Mouse (Mus musculus) gastrocnemius, postnatal 36 days (tissue): ENCODE data around the gene Zfp541. TPM values are rescaled to one million over a fixed set of nuclear protein-coding genes. Genes with fewer than 3 reads are reported as not detected.

Experiments
- DNase-seq, 2 experiments: peaks; one replicate each; pipeline ENCODE4 v3.0.0; 2022
- intact Hi-C: fragments of 180-260 bp; cut with DNase I; formaldehyde crosslinking; loops from one replicate; pipeline ENCODE4 v1.15.1; 2025
- total RNA-seq, 2 experiments: library from RNA; stranded (reverse); gene quantifications; 2 replicates each; pipeline ENCODE4 v1.2.3; 2021

The Zfp541 gene
- total RNA-seq, 2 experiments from 2014 or later, result not detected

DNA sequence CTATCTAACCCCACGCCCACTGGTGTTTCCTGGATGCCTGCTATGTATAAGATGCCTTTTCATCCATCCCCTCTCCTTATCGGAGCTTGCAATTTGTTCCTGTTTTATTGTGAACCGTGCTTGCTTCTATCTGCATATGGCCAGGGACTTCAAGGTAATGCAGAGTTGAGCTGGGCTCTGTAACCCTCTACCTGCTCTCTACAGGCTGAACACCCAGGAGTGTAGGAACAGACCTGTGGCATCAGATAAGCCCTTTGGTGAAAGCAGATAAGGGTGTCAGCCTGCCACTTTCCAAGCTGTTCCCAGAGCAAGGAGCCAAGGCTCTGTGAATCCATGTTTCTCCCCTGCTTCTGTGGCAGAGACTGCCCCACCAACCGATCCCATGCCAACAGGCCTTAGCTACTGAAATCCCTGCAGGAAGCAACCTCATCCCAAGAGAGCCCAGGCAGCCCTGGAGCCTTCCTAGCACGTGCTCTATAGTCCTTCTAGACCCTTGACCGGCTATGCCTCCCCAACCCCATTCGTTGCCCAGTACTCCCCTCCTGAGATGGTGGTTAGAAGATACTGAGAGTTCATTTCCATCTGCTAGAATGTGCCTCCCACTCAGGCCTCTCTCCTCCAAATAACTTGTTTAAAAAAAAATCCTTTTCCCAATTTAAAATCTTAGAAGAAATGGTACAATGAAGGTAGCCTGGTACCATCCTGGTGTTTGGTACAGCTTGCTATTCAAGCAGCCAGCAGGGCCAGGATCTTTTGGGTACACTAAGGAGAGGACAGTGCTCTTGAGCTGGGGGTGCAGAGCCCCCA, 49.9 kb downstream of the Zfp541 start:
- intact Hi-C loops, result no loop called here
- no peak for DNase-seq

DNA sequence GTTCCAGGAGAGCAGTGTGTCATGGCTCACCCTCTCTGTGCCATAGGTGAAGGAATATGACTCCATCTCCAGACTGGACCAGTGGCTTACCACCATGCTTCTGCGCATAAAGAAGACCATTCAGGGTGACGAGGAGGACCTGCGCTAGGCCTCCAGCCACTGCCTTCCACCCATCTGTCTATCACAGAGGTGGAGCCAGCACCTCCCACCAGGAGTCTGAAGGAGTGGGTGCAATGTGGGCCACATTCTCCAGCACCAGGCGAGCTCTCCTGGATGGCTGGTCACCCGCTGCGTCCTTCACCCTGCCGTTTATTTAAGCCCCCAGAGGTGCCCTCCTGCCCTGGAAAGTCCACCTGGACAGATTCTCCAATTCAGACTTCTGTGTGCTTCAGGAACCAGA, 54.8 kb downstream of the Zfp541 start:
- intact Hi-C loops, result no loop called here
- DNase-seq, result no peak

GRCm38 (mm10) chr7:16117100-16117499, 55.5 kb downstream of the Zfp541 start:
- DNase-seq, result no peak
- intact Hi-C loops, result no loop called here

DNA sequence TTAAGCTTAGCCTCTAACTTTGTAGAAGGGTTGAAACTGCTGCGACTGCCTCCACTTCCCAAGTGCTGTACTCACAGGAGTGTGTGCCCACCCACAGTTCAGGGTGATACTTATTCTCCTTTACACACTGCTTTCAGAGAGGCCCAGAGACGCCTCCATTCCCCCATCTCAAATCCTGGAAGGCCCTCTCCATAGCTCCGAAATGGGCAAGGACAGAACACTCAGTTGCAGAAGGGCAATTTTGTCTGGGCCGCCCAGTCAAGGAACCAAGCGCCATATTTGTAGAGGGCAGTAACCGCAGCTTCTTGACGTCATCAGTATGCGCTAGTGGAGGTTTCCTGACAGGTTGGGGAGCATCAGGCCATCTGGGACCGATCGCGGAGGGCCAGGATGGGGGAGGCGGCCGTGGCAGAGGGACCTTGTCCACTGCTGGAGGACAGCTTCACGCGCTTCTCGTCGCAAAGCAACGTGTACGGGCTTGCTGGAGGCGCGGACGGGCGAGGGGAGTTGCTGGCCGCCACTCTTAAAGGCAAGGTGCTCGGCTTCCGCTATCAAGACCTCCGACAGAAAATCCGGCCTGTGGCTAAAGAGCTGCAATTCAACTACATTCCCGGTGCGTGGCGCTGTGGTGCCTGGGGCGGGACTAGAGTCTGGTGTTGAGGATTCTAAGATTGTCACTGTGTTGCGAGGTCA, 58.1 kb downstream of the Zfp541 start, which contains the start of gene Kptn:
Gene Kptn (plus strand): TSS at position 327 of the 693 bp plus-strand sequence.
- intact Hi-C loops, result no loop called here
- peak; percentile 82 to 90 for DNase-seq

- no peak for DNase-seq
- intact Hi-C loops, result no loop called here
Measured at GRCm38 (mm10) chr7:16120262-16120600, 58.6 kb downstream of the Zfp541 start.

DNA sequence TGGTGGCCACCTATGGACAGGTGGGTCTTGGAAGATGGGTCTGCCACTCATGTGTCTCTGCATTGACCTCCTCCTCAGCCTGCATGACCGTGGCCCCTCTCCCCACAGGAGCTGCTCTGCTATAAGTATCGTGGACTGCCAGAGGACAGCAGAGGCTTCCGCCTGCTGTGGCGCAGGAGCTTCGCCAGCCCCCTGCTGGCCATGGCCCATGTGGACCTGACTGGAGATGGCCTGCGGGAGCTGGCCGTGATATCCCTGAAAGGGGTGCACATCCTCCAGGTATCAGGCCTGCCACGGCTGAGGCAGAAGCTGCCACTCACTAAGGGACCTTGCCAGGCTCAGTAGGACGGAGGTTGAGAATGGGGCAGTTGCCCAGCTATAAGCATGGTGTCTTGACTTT, 64.2 kb downstream of the Zfp541 start:
- intact Hi-C loops, result no loop called here
- DNase-seq, result no peak

GRCm38 (mm10) chr7:16128344-16128743, 66.7 kb downstream of the Zfp541 start:
- no peak for DNase-seq
- intact Hi-C loops, result no loop called here

- intact Hi-C loops, result no loop called here
- no peak for DNase-seq
Measured at GRCm38 (mm10) chr7:16128899-16129298, 67.3 kb downstream of the Zfp541 start.

DNA sequence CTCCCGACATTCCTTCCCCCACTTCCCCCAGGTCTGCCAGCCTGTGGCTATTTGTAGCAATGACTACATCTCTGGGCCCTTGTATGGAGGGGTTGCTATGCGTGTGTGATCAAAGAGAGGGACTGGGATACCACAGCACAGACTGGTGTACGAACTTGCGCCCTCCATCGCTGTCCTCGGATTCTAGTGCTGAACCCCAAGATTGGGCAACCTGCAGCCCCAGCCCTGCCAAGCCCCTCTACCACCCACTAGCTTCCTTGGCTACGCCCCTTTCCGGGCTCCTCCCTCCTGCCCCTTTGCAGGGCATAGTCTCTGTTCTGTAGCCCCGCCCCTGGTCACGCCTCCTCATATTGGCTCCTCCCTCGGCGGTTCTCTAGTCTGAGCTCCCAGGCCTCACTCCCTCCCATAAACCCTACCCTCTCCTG, 67.8 kb downstream of the Zfp541 start, which contains the start of gene Slc8a2:
Gene Slc8a2 (plus strand): TSS at position 406 of the 425 bp plus-strand sequence.
- peak; percentile 53 to 60 for DNase-seq
- intact Hi-C loops, result no loop called here

DNA sequence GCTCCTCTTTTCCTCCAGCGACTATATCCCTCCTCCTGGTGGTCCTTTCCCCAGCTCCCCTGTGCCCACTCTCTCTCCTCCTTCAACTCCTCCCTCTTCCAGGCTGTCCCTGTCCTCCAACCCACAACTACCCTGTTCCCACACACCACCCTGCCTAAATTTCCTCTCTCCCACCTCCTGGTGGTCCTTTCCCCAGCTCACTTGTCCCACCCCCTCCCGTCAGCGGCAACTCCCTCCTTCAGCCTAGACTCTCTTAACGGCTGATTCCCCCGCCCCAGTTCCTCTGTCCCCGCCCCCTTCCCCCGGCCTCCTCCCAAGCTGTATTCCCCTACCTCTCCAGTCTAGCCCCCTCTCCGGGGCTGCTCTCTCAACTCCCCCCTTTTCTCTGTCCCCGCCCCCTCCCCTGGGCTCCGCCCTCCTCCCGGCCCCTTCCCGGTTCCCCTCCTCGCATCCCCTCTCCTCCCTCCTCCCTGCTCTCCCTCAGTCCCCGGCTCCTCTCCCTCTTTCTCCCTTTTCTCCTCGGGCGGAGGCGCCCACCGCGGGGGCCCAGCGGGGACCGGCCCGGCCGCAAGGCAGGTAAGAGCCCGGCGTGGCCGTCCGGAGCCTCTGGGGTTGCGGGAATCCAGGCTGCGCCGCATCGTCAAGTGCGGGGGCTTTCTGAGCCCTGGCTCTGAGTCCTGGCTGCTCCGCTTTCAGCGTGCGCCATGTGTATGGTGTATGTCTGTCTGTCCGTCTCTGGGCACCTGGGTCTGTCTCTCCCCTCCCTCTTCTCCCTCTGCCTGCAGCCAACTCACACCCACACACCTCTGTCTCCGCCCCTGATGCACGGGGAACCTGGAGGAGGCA, 68.5 kb downstream of the Zfp541 start:
- DNase-seq, result no peak
- intact Hi-C loops, result no loop called here

- intact Hi-C loops, result no loop called here
- no peak for DNase-seq
Measured at GRCm38 (mm10) chr7:16130956-16131634, 69.5 kb downstream of the Zfp541 start.

GRCm38 (mm10) chr7:16132161-16132581, 70.6 kb downstream of the Zfp541 start:
- DNase-seq, result no peak
- intact Hi-C loops, result no loop called here

GRCm38 (mm10) chr7:16132926-16133325, 71.3 kb downstream of the Zfp541 start:
- intact Hi-C loops, result no loop called here
- DNase-seq, result no peak

DNA sequence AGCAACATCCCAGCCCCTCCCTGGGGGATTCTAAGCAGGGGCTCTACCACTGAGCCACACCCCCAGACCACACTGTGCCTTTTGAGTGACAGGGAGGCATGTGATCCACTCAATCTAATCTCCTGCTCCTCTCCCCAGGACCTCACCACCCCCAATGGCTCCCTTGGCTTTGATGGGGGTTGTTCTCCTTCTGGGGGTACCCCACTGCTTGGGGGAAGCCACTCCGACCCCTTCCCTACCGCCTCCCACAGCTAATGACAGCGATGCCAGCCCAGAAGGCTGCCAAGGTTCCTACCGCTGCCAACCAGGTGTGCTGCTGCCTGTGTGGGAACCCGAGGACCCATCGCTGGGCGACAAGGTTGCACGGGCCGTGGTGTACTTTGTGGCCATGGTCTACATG, 72.1 kb downstream of the Zfp541 start:
- no peak for DNase-seq
- intact Hi-C loops, result no loop called here

GRCm38 (mm10) chr7:16134951-16135392, 73.4 kb downstream of the Zfp541 start:
- no peak for DNase-seq
- intact Hi-C loops, result no loop called here

Other genes with a start within 250 kb of the Zfp541 start
- not detected for gene Obox6, start 222.1 kb upstream of the Zfp541 start, total RNA-seq
- not detected for gene Crx, start 181.8 kb upstream of the Zfp541 start, total RNA-seq
- not detected for gene Crxos, start 179.2 kb upstream of the Zfp541 start, total RNA-seq
- 1,000 to 10,000 TPM; 1,487 to 1,586 TPM for gene Selenow, start 139.4 kb upstream of the Zfp541 start, total RNA-seq
- gene Nop53, start 115.7 kb upstream of the Zfp541 start, total RNA-seq, result 10 to 100 TPM; 81.3 to 97.1 TPM
- gene Ehd2, start 94.2 kb upstream of the Zfp541 start, total RNA-seq, result 10 to 100 TPM; 40.8 to 47.9 TPM
- 1 to 10 TPM; 4.5 to 6.6 TPM for gene Bicra, start 13.9 kb upstream of the Zfp541 start, total RNA-seq
- gene Napa, start 36.6 kb downstream of the Zfp541 start, total RNA-seq, result 100 to 1,000 TPM in 1 of 2 experiments, 10 to 100 TPM in 1; 92.4 to 109 TPM
- gene Kptn, start 58.1 kb downstream of the Zfp541 start, total RNA-seq, result 10 to 100 TPM; 10.8 to 11.3 TPM
- gene Slc8a2, start 68.0 kb downstream of the Zfp541 start, total RNA-seq, result under 1 TPM; 0.12 to 0.13 TPM
- gene Meis3, start 113.3 kb downstream of the Zfp541 start, total RNA-seq, result 1 to 10 TPM; 1.5 to 2.1 TPM
- 1 to 10 TPM; 3.1 to 4.5 TPM for gene Dhx34, start 160.2 kb downstream of the Zfp541 start, total RNA-seq
- gene C5ar2, start 182.3 kb downstream of the Zfp541 start, total RNA-seq, result under 1 TPM; 0.20 TPM
- gene C5ar1, start 197.7 kb downstream of the Zfp541 start, total RNA-seq, result 1 to 10 TPM; 1.7 to 1.8 TPM
- 10 to 100 TPM; 12.2 to 15.1 TPM for gene Inafm1, start 211.8 kb downstream of the Zfp541 start, total RNA-seq
- gene Ccdc9, start 225.0 kb downstream of the Zfp541 start, total RNA-seq, result 10 to 100 TPM; 40.7 to 44.6 TPM
- 1 to 10 TPM; 1.4 to 2.2 TPM for gene Bbc3, start 246.6 kb downstream of the Zfp541 start, total RNA-seq